ENCODE assay signal across 18 mouse cellular contexts in genomic region chr9:74971191-74971976, GRCm38 (mm10). TPM values are rescaled to one million over a fixed set of nuclear protein-coding genes. Genes with fewer than 3 reads are reported as not detected.
DNase-seq lines count a peak whose midpoint lies in the region; TF ChIP-seq lines count a peak whose summit lies in the region.
"Had no signal": no experiment of that assay in that cellular context is flagged by ENCODE, and none has a peak within 500 bp of the region (broad histone marks: within the 10 kb centered on the region; RNA-seq: fewer than 3 reads in every experiment).

No protein-coding gene starts in this region.

- H3K4me1 ChIP-seq in heart, adult 2 months (ENCODE audit: control insufficient read depth, insufficient read depth, low read length): peaks cover 11% of the 10 kb centered on the region

- no peaks in the 10 kb centered on the region for H3K27me3 ChIP-seq in heart, adult 2 months (ENCODE audit: control insufficient read depth, insufficient read depth, low read length)
- H3K27me3 ChIP-seq: hindbrain, embryonic 13.5 days; liver, embryonic 12.5 days; lung, embryonic 15.5 days; stomach, embryonic 15.5 days had no signal

- no peak for TF ChIP-seq CTCF in heart, adult 2 months (IDR thresholded peaks at IDR 0.05)

- H3K4me3 ChIP-seq in heart, adult 2 months: no peak overlapping the region
- H3K4me3 ChIP-seq: forebrain, embryonic 10.5 days; hindbrain, embryonic 13.5 days; limb, embryonic 10.5 days; liver, embryonic 12.5 days; lung, embryonic 15.5 days; stomach, embryonic 15.5 days had no signal

- H3K79me2 ChIP-seq in heart, adult 2 months (replicated peaks; ENCODE audit: control insufficient read depth, insufficient read depth, low read length): no peaks in the 10 kb centered on the region

- no peak for TF ChIP-seq POLR2A in heart, adult 2 months (IDR thresholded peaks at IDR 0.05; ENCODE audit: insufficient read depth, low read depth, low read length)

- no peak overlapping the region for H3K9ac ChIP-seq in heart, adult 2 months (ENCODE audit: low read depth, low read length)
- H3K9ac ChIP-seq: forebrain, postnatal 0 days; hindbrain, embryonic 13.5 days; liver, embryonic 12.5 days; lung, embryonic 15.5 days; stomach, embryonic 15.5 days had no signal

- intact Hi-C loops in heart, adult 2 months (cut with DNase I): no loop called here

- H3K36me3 ChIP-seq in heart, adult 2 months (ENCODE audit: control insufficient read depth, insufficient read depth, low read length): peaks cover 12% of the 10 kb centered on the region
- H3K36me3 ChIP-seq: forebrain, embryonic 10.5 days; hindbrain, embryonic 13.5 days; limb, embryonic 10.5 days; liver, embryonic 12.5 days; lung, embryonic 15.5 days; stomach, embryonic 15.5 days had no signal

- H3K27ac ChIP-seq in heart, adult 2 months: peak overlapping the region; percentile 33
- H3K27ac ChIP-seq: forebrain, embryonic 10.5 days; hindbrain, embryonic 13.5 days; kidney, postnatal 0 days; limb, embryonic 10.5 days; liver, embryonic 12.5 days; lung, embryonic 15.5 days; stomach, embryonic 15.5 days had no signal

- TF ChIP-seq EP300 in heart, adult 2 months (IDR thresholded peaks at IDR 0.05; ENCODE audit: insufficient read depth, low read depth, low read length): no peak

- 78% methylated on average over 12 of the region's 12 CpGs for WGBS in heart, adult 2 months

- no peak for DNase-seq in heart, adult 2 months
- DNase-seq in heart, adult 8-10 months (ENCODE audit: low spot score): no peak
- DNase-seq in kidney, postnatal 14 days: peak; percentile 50
- DNase-seq in kidney, adult 11 months: no peak
- peak; percentile 42 for DNase-seq in NIH3T3 (ENCODE audit: low read depth)
- DNase-seq in lung, postnatal 10 days: peak; percentile 28
- DNase-seq in spleen, adult 12 weeks (ENCODE audit: low spot score): no peak
- DNase-seq: cerebellum, adult 2 months; cerebellum, postnatal 36 days; forebrain, postnatal 0 days; right cerebral cortex, postnatal 25 days had no signal

RNA-seq across cellular contexts. Expression of gene Fam214a, which starts 18.7 kb away (rescaled TPM):
- 10 to 100 TPM; 20.6 to 30.2 TPM for total RNA-seq in heart, adult 2 months (2021)
- 10.7 and 16.5 TPM in 2 replicates for polyA plus RNA-seq in heart, adult 2 months (2012; rRNA removed)
- total RNA-seq in heart, adult 8-10 months (2022): 10 to 100 TPM; 20.6 to 41.9 (median 32.7) TPM

Comparison
In these comparisons a context has a peak if more than half of its experiments do, and no peak if none do; other contexts are left out.
1. DNase-seq: peak in kidney, postnatal 14 days (single experiment), NIH3T3 (single experiment) and lung, postnatal 10 days (single experiment); none in heart, adult 2 months (0 of 2), heart, adult 8-10 months (single experiment), kidney, adult 11 months (single experiment) and spleen, adult 12 weeks (single experiment).